Mouse (Mus musculus): ENCODE results near the gene Scimp. TPM values are rescaled to one million over a fixed set of nuclear protein-coding genes. Genes with fewer than 3 reads are reported as not detected.

Gene Scimp
- 1 to 10 TPM; 4.6 to 5.6 TPM for total RNA-seq (2023)

GRCm38 (mm10) chr11:70812365-70812764 is at the start of gene Scimp:
Scimp (minus strand) TSS chr11:70812586.

GRCm38 (mm10) chr11:70844559-70845456 is 32.4 kb upstream of the Scimp start, which contains the start of gene Rabep1:
Rabep1 (plus strand) TSS chr11:70844778.

GRCm38 (mm10) chr11:70763936-70764808 is 48.2 kb downstream of the Scimp start, which contains the start of gene Zfp3:
Zfp3 (plus strand) TSS chr11:70764209.

Other genes starting within 250 kb of the Scimp start
- gene Mink1, start 249.7 kb downstream of the Scimp start, total RNA-seq (2023): 100 to 1,000 TPM; 215 to 216 TPM
- gene 4930544D05Rik, start 196.7 kb downstream of the Scimp start, total RNA-seq (2023): not detected
- not detected for gene Chrne, start 193.4 kb downstream of the Scimp start, total RNA-seq (2023)
- gene Gp1ba, start 173.5 kb downstream of the Scimp start, total RNA-seq (2023): not detected
- 10 to 100 TPM; 75.4 to 76.7 TPM for gene Rnf167, start 165.4 kb downstream of the Scimp start, total RNA-seq (2023)
- 10 to 100 TPM; 75.2 to 82.1 TPM for gene Slc25a11, start 165.1 kb downstream of the Scimp start, total RNA-seq (2023)
- gene Pfn1, start 157.9 kb downstream of the Scimp start, total RNA-seq (2023): 1,000 to 10,000 TPM; 1,347 to 1,617 TPM
- 100 to 1,000 TPM; 117 to 142 TPM for gene Eno3, start 155.4 kb downstream of the Scimp start, total RNA-seq (2023)
- gene Spag7, start 143.2 kb downstream of the Scimp start, total RNA-seq (2023): 10 to 100 TPM; 34.8 to 45.8 TPM
- 100 to 1,000 TPM; 102 to 115 TPM for gene Camta2, start 124.5 kb downstream of the Scimp start, total RNA-seq (2023)
- gene Inca1, start 112.4 kb downstream of the Scimp start, total RNA-seq (2023): not detected
- 10 to 100 TPM; 45.8 to 47.4 TPM for gene Kif1c, start 112.0 kb downstream of the Scimp start, total RNA-seq (2023)
- 1 to 10 TPM; 1.1 to 2.1 TPM for gene Zfp3, start 48.4 kb downstream of the Scimp start, total RNA-seq (2023)
- 10 to 100 TPM; 32.1 to 34.3 TPM for gene Rabep1, start 32.2 kb upstream of the Scimp start, total RNA-seq (2023)
- 10 to 100 TPM; 56.3 to 65.5 TPM for gene Nup88, start 157.4 kb upstream of the Scimp start, total RNA-seq (2023)
- gene Rpain, start 157.6 kb upstream of the Scimp start, total RNA-seq (2023): 10 to 100 TPM; 30.3 to 36.2 TPM
- gene C1qbp, start 170.4 kb upstream of the Scimp start, total RNA-seq (2023): 10 to 100 TPM; 55.7 to 60.5 TPM
- 10 to 100 TPM; 18.1 to 21.5 TPM for gene Dhx33, start 191.9 kb upstream of the Scimp start, total RNA-seq (2023)
- gene Mis12, start 207.0 kb upstream of the Scimp start, total RNA-seq (2023): 10 to 100 TPM; 13.0 to 18.3 TPM
- gene Derl2, start 207.3 kb upstream of the Scimp start, total RNA-seq (2023): 10 to 100 TPM; 39.1 to 44.5 TPM
- gene 6330403K07Rik, start 220.9 kb upstream of the Scimp start, total RNA-seq (2023): not detected